Mouse (Mus musculus) liver, adult (tissue): Measurements from ENCODE around the gene Mrpl45.

Experiments used
- GATA4 ChIP-seq: IDR thresholded peaks from 2 replicates; pipeline ENCODE4 v1.6.1; 2014; ENCODE audit warnings: mild to moderate bottlenecking, low read length; ENCODE audit not compliant: insufficient replicate concordance

The Mrpl45 gene

GRCm38 (mm10) chr11:97370329-97371091, 55.0 kb downstream of the Mrpl45 start:
- TF ChIP-seq GATA4: no peak

GRCm38 (mm10) chr11:97372159-97372864, 56.8 kb downstream of the Mrpl45 start:
- TF ChIP-seq GATA4: no peak

DNA sequence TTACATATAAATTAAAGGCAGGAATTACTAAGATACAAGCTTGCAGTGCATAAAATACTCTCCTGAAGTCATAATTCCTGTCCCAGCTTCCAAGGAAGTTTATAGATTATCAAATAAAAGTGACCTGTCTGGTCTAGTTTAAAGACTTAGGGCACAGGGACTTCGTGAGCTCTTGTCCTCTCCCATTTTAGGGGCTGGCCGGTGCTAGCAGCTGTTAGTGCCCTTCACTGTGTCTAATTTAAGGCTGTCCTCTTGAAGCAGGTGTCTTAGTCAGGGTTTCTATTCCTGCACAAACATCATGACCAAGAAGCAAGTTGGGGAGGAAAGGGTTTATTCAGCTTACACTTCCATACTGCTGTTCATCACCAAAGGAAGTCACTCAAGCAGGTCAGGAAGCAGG, 57.9 kb downstream of the Mrpl45 start:
- TF ChIP-seq GATA4: no peak
